Mouse (Mus musculus) neural tube, embryonic 10.5 days (tissue): ENCODE measurements at regions not wholly inside any gene's neighbourhood (a gene's known extent, or its start where the extent isn't known, plus 50 kb on each side); places are given as distances from the start of the nearest gene placed in this dataset.
"Not testable (repeated sequence)": the region's sequence is repeated elsewhere in the genome, so short reads cannot be mapped to it uniquely, and the experiment has no call there.

Experiments
- DNase-seq: peaks from one replicate; pipeline ENCODE4 v3.0.0-alpha.2; 2017; ENCODE audit warnings: low spot score; ENCODE audit errors: extremely low spot score

DNA sequence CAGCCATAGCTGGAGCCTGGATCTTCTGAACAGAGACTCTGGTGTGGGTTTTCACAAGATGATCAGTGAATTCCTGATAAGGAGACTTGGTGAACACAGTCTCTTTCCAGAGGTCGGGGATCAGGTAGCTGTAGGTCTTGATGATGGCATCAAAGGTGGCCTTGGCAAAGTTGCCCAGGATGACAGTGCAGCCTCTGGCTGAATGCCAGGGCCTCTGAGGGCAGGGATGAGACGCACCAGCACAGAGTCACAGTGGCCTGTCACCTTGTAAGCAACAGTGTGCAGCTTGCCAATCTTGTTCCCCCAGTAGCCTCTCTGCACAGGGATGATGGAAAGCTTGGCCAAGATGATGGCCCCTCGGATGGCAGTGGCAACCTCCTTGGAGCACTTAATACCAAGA, 95.9 kb upstream of the Ipo5 start:
- not testable (repeated sequence) for DNase-seq

DNA sequence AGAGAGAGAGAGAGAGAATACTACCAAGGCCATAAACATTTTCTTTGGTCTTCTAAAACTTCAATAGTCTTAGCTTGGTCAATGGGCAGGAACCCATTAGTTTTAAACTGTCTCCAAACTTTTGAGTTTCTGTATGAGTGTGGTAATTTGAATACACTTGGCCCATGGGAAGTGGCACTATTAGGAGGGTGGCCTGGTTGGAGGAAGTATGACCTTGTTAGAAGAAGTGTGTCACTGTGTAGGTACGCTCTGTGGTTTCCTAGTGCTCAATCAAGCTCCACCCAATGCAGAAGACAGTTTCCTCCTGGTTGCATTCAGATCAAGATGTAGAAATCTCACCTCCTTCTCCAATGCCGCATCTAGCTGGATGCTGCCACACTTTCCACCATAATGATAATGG, 94.5 kb upstream of the Ipo5 start:
- no peak for DNase-seq

- DNase-seq: no peak
Measured at GRCm38 (mm10) chr14:120826187-120826586, 84.8 kb upstream of the Ipo5 start.

GRCm38 (mm10) chr14:120830389-120830835, 80.6 kb upstream of the Ipo5 start:
- peak; percentile 26 for DNase-seq

- no peak for DNase-seq
Measured at GRCm38 (mm10) chr14:120831397-120831796, 79.6 kb upstream of the Ipo5 start.

GRCm38 (mm10) chr14:120831847-120832613, 79.0 kb upstream of the Ipo5 start:
- DNase-seq: peak; percentile 87

GRCm38 (mm10) chr14:120834821-120835220, 76.2 kb upstream of the Ipo5 start:
- no peak for DNase-seq

DNA sequence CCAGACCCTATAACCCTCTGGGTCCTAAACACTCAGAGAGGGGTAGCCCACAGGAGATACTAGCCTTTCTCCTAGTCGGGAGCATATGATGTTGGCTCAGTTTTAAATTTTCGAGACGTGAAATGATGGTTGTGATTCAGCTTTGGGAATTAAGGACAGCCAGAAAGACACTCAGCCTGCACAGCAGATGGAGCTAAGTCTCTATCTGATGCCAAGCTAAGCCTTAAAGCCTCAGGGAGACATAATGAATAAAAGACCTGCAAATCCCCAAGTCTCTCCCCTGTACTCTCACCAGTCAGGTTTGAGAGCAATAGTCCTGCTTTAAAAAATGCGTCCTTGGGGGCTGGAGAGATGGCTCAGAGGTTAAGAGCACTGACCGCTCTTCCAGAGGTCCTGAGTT, 75.3 kb upstream of the Ipo5 start:
- DNase-seq: no peak

- DNase-seq: no peak
Measured at GRCm38 (mm10) chr14:120836535-120837316, 74.3 kb upstream of the Ipo5 start.

GRCm38 (mm10) chr14:120840900-120841299, 70.1 kb upstream of the Ipo5 start:
- no peak for DNase-seq

DNA sequence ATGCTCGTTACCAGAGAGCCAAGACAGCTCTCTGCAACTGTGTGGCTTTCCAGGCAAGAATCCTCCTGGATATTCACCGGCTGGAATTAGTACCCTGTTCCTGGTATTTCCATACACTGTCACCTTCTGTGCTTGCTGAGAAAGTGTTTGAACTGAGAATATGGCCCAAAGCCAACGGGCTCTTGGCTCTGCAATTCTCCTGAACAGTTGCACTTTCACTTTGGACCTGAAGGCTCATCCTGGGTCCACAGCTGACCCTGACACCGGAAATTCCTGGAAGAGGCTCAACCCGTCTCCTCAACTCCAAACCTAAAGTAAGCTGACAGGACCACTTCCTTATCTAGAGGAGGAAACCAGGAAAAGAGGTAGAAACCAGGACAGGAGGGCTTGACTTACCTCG, 69.7 kb upstream of the Ipo5 start:
- DNase-seq: no peak

DNA sequence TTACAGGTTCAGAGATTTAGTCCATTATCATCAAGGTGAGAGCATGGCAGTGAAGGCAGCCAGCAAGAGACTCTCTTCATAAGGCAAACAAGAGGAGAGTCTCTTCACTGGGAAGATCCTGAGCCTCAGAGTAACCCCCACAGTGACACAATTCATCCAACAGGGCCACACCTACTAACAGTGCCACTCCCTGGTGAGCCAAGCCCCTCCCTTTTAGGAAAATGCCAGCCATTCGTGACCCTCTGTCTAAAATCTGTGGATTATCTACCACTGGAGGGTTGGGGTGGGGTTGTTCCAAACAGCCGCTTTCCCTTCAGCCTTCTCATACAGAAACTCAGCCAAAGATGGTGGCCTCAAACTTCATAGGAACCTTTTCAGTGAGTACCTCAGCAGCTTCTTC, 65.9 kb upstream of the Ipo5 start:
- no peak for DNase-seq

DNA sequence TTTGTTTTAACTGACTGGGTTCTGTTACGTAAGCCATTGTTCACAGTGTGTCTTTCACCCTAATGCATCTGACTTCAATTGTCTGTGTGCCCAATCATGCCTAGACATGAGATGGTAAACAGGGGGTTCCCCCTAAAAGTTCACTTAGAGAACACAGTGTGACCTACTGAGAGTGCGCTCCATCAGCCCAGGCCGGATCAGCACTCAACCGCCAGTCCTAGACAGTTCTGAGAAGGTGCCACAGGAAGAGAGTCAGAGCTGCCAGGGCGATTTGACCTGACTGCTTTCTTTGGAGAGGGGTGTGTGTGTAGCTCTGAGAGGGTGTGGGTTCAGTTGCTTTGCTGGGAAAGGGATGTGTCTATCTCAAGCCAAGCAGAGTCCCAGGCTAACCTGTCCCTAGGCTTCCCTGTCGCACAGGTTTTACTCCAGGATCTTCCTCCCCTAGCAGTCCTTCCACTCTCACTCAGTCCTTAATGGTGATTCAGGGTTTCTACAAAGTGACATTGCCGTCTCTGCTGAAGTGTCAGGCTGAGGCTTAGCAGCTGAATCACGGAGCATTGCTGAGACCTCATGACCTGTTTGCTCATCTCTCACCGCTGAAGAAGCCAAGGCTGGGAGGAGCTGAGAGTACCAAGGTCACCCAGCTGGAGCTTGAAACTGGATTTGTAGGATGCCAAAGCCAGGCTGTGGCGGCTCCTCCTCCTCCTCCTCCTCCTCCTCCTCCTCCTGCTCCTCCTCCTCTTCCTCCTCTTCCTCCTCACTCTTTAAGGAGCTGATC, 64.8 kb upstream of the Ipo5 start:
- DNase-seq: no peak

- DNase-seq: no peak
Measured at GRCm38 (mm10) chr14:120847006-120847405, 64.0 kb upstream of the Ipo5 start.

GRCm38 (mm10) chr14:120848083-120848951, 62.7 kb upstream of the Ipo5 start:
- DNase-seq: no peak

- DNase-seq: no peak
Measured at GRCm38 (mm10) chr14:120849159-120849558, 61.9 kb upstream of the Ipo5 start.

GRCm38 (mm10) chr14:120853643-120854042, 57.4 kb upstream of the Ipo5 start:
- DNase-seq: no peak

DNA sequence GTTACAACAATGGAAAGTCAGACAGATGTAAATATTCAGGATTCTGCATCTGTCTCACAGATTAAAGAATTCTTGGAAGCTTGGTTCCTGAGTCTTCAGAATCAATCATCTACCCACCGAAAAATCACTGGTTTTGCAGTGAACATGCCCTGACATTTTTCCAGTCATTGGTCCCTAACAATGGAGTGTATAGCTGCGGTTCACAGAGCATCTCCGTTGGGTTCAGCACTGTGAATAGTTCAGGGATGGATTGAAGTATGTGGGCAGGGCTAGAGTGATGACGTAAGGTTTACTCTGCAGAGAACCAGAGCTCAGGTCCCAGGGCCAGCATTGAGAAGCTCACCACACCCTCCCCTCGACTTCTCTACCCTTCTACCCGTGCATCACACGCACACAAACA, 56.5 kb upstream of the Ipo5 start:
- DNase-seq: no peak

- no peak for DNase-seq
Measured at GRCm38 (mm10) chr14:120855181-120855580, 55.8 kb upstream of the Ipo5 start.
